Mouse (Mus musculus): ENCODE data around the gene Rps2. TPM values are rescaled to one million over a fixed set of nuclear protein-coding genes. Genes with fewer than 3 reads are reported as not detected.
"Not testable (repeated sequence)": the region's sequence is repeated elsewhere in the genome, so short reads cannot be mapped to it uniquely, and the experiment has no call there.

The Rps2 gene
- total RNA-seq (2021) (100 to 1,000 TPM; 675 to 722 TPM), polyA plus RNA-seq (2012; rRNA removed) (2,277 and 2,346 TPM in 2 replicates)
- long read RNA-seq, transcript Rps2-208 (6 exons, 998 nt): major isoform, 82 of 97 reads
- long read RNA-seq, transcript Rps2-201 (5 exons, 1,094 nt): minor isoform, 12 of 97 reads
- long read RNA-seq, partial matches to known transcripts: 0 of 97 reads
- long read RNA-seq, other reads (novel, unspliced or antisense): 2 of 97 reads

DNA sequence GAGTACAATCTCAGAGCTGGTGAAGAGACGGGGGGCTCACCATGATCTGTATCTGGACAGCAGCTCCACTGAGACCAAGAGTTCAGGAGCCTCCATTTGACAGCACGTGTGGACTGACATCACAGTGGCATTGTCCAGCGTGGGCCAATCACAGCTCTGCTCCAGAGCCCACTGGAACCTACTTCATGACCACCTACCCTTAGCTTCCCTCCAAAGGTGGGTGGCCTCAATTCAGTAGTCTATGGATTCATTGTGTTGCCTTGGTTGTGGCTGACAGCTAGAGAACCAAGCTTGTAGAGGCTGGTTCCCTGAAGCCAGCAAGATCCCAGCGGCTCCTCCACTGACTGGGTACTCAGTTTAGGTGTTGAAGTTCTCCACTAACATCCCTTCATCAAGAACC, at the start of gene Rps2, which contains the start of gene Rnf151:
Gene Rps2, plus strand, starts transcription at position 174 of the 400 bp plus-strand sequence.
Gene Rnf151, minus strand, starts transcription at position 121 of the 400 bp plus-strand sequence.
- H3K4me3 ChIP-seq: no peak within 1 kb of the TSS
- no peak within 1 kb of the TSS for H3K9ac ChIP-seq (ENCODE audit: low read depth, low read length)
- H3K4me1 ChIP-seq (ENCODE audit: control insufficient read depth, insufficient read depth, low read length): peaks cover 5% of the 10 kb centered on the region
- no peak for DNase-seq
- intact Hi-C loops (cut with DNase I): no loop called here
- TF ChIP-seq CTCF (IDR thresholded peaks at IDR 0.05): no peak
- peaks cover 12% of the 10 kb centered on the region for H3K36me3 ChIP-seq (ENCODE audit: control insufficient read depth, insufficient read depth, low read length)
- no peak within 1 kb of the TSS for H3K27ac ChIP-seq
- no peaks in the 10 kb centered on the region for H3K79me2 ChIP-seq (replicated peaks; ENCODE audit: control insufficient read depth, insufficient read depth, low read length)
- no peaks in the 10 kb centered on the region for H3K27me3 ChIP-seq (ENCODE audit: control insufficient read depth, insufficient read depth, low read length)
- 73% methylated on average over 4 of the region's 4 CpGs for WGBS

DNA sequence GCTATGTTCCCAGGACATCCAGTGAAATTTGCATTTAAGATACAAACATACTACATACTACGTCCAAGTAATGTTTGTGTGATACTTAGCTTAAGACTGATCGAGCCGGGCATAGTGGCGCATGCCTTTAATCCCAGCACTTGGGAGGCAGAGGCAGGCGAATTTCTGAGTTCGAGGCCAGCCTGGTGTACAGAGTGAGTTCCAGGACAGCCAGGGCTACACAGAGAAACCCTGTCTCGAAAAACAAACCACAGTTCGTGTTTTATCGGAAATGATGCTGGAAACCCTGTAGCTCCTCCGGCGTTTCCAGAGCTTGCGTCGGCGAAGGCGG, 48.7 kb upstream of the Rps2 start:
- WGBS: 6% methylated on average over 15 of the region's 15 CpGs
- DNase-seq; H3K79me2 ChIP-seq (replicated peaks; ENCODE audit: control insufficient read depth, insufficient read depth, low read length): not testable (repeated sequence)

DNA sequence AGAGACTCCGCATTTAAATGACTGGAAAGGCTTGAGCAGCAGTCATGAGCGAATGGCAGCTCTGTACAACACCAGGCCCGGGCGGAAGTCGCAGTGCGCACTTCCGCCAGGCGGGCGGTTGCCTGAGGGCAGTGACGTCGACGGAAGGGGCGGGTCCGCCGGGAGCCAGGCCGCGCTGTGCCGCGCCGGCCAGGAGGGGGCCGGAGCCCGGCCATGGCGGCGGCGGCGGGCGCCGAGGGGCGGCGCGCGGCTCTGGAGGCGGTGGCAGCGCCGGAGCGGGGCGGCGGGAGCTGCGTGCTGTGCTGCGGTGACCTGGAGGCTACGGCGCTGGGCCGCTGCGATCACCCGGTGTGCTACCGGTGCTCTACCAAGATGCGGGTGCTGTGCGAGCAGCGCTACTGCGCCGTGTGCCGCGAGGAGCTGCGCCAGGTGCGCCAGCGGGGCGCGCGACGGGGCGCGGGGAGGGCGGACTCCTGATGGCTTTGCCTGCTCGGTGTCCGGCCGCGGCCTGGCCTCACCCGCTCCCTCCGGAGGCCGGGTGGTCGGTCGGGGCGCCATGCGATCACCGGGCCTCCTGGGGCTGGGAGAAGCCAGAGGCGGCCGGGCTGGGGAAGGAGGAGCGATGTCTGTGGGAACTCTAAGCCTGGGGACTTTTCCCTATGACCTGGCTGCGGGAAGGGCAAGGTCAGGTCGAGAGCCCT, 48.2 kb upstream of the Rps2 start, which contains the start of gene Zfp598:
Gene Zfp598, plus strand, starts transcription at position 143 of the 701 bp plus-strand sequence.
- peak within 1 kb of the TSS; percentile 94 for H3K27ac ChIP-seq
- TF ChIP-seq CTCF (IDR thresholded peaks at IDR 0.05) (peak; percentile 58), POLR2A (IDR thresholded peaks at IDR 0.05; ENCODE audit: insufficient read depth, low read depth, low read length) (peak; percentile 88), EP300 (IDR thresholded peaks at IDR 0.05; ENCODE audit: insufficient read depth, low read depth, low read length) (peak; percentile 53; the same call in 1 of the 2 replicates)
- 1% methylated on average over 76 of the region's 80 CpGs for WGBS
- H3K4me3 ChIP-seq: peak within 1 kb of the TSS; percentile 91
- peak; percentile 97 to 98 for DNase-seq
- H3K36me3 ChIP-seq (ENCODE audit: control insufficient read depth, insufficient read depth, low read length): no peaks in the 10 kb centered on the region
- peaks cover 14% of the 10 kb centered on the region for H3K4me1 ChIP-seq (ENCODE audit: control insufficient read depth, insufficient read depth, low read length)
- H3K9ac ChIP-seq (ENCODE audit: low read depth, low read length): peak within 1 kb of the TSS; percentile 96
- intact Hi-C loops (cut with DNase I): loop anchor here (2.0 to 5.0 kb wide), 2 partner anchors 37 to 192 kb away; partner anchors contain the start of genes Mlst8 and Tbl3
- peaks cover 1% of the 10 kb centered on the region for H3K79me2 ChIP-seq (replicated peaks; ENCODE audit: control insufficient read depth, insufficient read depth, low read length)
- no peaks in the 10 kb centered on the region for H3K27me3 ChIP-seq (ENCODE audit: control insufficient read depth, insufficient read depth, low read length)

More for the DNA sequence above, 48.7 kb upstream of the Rps2 start:
- Histone ChIP-seq H3K9ac (ENCODE audit: low read depth, low read length) (peak overlapping the region; percentile 60), H3K4me1 (ENCODE audit: control insufficient read depth, insufficient read depth, low read length) (peaks cover 13% of the 10 kb centered on the region), H3K4me3 (peak overlapping the region; percentile 60), H3K27ac (peak overlapping the region; percentile 82)
- intact Hi-C loops (cut with DNase I): loop anchor here (2.0 to 5.0 kb wide), 2 partner anchors 38 to 192 kb away; partner anchors contain the start of genes Mlst8 and Tbl3
- H3K27me3 ChIP-seq (ENCODE audit: control insufficient read depth, insufficient read depth, low read length); H3K36me3 ChIP-seq (ENCODE audit: control insufficient read depth, insufficient read depth, low read length): not testable (repeated sequence)

DNA sequence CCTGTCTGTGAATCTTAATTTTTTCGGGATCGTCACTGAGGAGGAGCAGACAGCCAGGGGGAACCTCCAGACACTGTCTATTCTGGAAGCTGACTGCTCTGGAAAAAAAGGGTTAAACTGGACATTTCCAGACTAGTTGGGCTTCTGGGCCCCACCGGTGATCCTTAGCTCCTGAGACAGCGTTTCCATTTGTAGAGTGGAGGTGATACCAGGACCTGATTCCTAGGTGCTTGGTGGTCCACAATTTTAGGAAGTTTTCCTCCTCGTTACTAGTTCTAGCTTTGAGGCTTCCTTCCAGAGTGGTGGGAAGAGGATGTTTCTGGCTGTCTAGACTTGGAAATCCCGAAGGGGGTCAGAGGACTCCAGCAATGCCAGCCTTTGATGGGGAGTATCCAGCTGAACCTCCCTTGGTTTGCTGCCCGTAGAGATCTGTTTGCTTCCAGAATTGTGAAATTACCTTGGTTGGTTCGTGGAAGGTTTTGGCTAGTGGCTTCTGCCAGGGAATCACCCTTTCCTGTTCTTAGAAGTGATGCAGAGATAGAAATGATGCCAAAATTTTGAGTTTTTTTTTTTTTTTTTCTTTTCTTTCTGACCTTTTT, 47.6 kb upstream of the Rps2 start:
- 3% methylated on average over 8 of the region's 8 CpGs for WGBS
- Histone ChIP-seq H3K36me3 (ENCODE audit: control insufficient read depth, insufficient read depth, low read length) (no peaks in the 10 kb centered on the region), H3K4me1 (ENCODE audit: control insufficient read depth, insufficient read depth, low read length) (peaks cover 14% of the 10 kb centered on the region), H3K27ac (peak overlapping the region; percentile 94), H3K9ac (ENCODE audit: low read depth, low read length) (peak overlapping the region; percentile 96), H3K27me3 (ENCODE audit: control insufficient read depth, insufficient read depth, low read length) (no peaks in the 10 kb centered on the region), H3K4me3 (peak overlapping the region; percentile 91), H3K79me2 (replicated peaks; ENCODE audit: control insufficient read depth, insufficient read depth, low read length) (peaks cover 1% of the 10 kb centered on the region)
- intact Hi-C loops (cut with DNase I): no loop called here
- DNase-seq: no peak
- no peak for TF ChIP-seq EP300 (IDR thresholded peaks at IDR 0.05; ENCODE audit: insufficient read depth, low read depth, low read length)
- no peak for TF ChIP-seq CTCF (IDR thresholded peaks at IDR 0.05)
- no peak for TF ChIP-seq POLR2A (IDR thresholded peaks at IDR 0.05; ENCODE audit: insufficient read depth, low read depth, low read length)

DNA sequence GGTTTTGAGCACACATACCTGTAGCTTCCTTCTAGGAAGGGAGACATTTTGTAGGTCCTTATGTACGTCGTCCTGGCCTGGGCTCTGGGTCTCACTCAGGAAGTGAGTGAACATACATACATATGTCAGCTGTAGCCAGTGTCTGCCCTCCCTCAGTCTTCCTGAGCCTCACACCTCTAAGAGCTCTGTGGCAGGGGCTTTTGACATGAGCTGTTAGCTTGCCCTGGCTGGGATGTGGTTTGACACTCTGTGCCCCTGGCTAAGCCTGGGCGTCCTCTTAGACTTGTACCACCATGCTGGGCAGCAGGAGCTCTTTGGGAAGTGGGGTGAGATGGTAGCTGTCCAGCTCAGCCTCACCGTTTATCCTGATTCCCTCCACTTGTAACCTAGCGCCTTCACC, 46.6 kb upstream of the Rps2 start:
- DNase-seq: no peak
- TF ChIP-seq POLR2A (IDR thresholded peaks at IDR 0.05; ENCODE audit: insufficient read depth, low read depth, low read length) (no peak), CTCF (IDR thresholded peaks at IDR 0.05) (no peak), EP300 (IDR thresholded peaks at IDR 0.05; ENCODE audit: insufficient read depth, low read depth, low read length) (no peak)
- Histone ChIP-seq H3K36me3 (ENCODE audit: control insufficient read depth, insufficient read depth, low read length) (no peaks in the 10 kb centered on the region), H3K4me3 (no peak overlapping the region), H3K79me2 (replicated peaks; ENCODE audit: control insufficient read depth, insufficient read depth, low read length) (peaks cover 1% of the 10 kb centered on the region), H3K9ac (ENCODE audit: low read depth, low read length) (0 out of 2 replicates have a peak overlapping the region, but pooled peaks have one; percentile 10), H3K4me1 (ENCODE audit: control insufficient read depth, insufficient read depth, low read length) (peaks cover 16% of the 10 kb centered on the region), H3K27me3 (ENCODE audit: control insufficient read depth, insufficient read depth, low read length) (no peaks in the 10 kb centered on the region), H3K27ac (no peak overlapping the region; the same call in 1 of the 2 replicates)
- 65% methylated on average over 5 of the region's 5 CpGs for WGBS
- intact Hi-C loops (cut with DNase I): no loop called here

DNA sequence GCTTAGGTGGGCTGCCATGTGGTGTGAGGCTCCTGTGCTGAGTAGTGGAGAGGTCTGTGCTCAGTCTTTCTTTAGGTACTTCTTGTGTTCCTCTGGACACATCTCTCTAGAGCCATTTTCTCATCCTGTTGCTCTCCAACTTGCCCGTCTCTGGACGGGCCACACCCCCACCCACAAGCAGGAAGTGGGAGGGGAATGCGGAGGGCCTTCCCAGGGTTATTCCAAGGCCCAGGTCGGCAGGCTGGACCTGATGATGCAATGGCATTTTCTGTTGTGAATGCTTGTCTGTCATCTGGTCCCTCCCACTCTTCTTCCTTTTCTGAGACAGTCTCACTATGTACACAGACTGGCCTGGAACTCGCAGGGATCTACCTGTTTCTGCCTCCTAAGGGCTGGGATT, 45.8 kb upstream of the Rps2 start:
- Histone ChIP-seq H3K36me3 (ENCODE audit: control insufficient read depth, insufficient read depth, low read length) (no peaks in the 10 kb centered on the region), H3K9ac (ENCODE audit: low read depth, low read length) (no peak overlapping the region), H3K79me2 (replicated peaks; ENCODE audit: control insufficient read depth, insufficient read depth, low read length) (peaks cover 1% of the 10 kb centered on the region), H3K4me3 (no peak overlapping the region), H3K27ac (no peak overlapping the region; the same call in 1 of the 2 replicates), H3K27me3 (ENCODE audit: control insufficient read depth, insufficient read depth, low read length) (no peaks in the 10 kb centered on the region), H3K4me1 (ENCODE audit: control insufficient read depth, insufficient read depth, low read length) (peaks cover 16% of the 10 kb centered on the region)
- WGBS: 16% methylated on average over 5 of the region's 5 CpGs
- DNase-seq: peak; percentile 64 to 69
- TF ChIP-seq EP300 (IDR thresholded peaks at IDR 0.05; ENCODE audit: insufficient read depth, low read depth, low read length): no peak
- TF ChIP-seq CTCF (IDR thresholded peaks at IDR 0.05): no peak
- TF ChIP-seq POLR2A (IDR thresholded peaks at IDR 0.05; ENCODE audit: insufficient read depth, low read depth, low read length): no peak
- intact Hi-C loops (cut with DNase I): no loop called here

Data from heart, adult 2 months (tissue).